Mouse (Mus musculus) gastrocnemius, postnatal 10 days (tissue): Measurements from ENCODE around the gene Nin. TPM values are rescaled to one million over a fixed set of nuclear protein-coding genes. Genes with fewer than 3 reads are reported as not detected.

Experiments
- DNase-seq: peaks from one replicate; pipeline ENCODE4 v3.0.0; 2021; ENCODE audit warnings: mixed read lengths
- total RNA-seq, 2 experiments: library from RNA; stranded (reverse); gene quantifications; 2 replicates each; pipeline ENCODE4 v1.2.3; 2021

Nin gene
- total RNA-seq, 2 experiments from 2014 or later = 30.3 to 33.4 TPM

GRCm38 (mm10) chr12:70082935-70083532 is 30.5 kb downstream of the Nin start:
- DNase-seq = no peak

- DNase-seq = no peak
Measured at GRCm38 (mm10) chr12:70082485-70082884, 31.0 kb downstream of the Nin start.

GRCm38 (mm10) chr12:70078471-70079025 is 35.0 kb downstream of the Nin start:
- no peak for DNase-seq

GRCm38 (mm10) chr12:70076493-70076892 is 37.0 kb downstream of the Nin start:
- no peak for DNase-seq

GRCm38 (mm10) chr12:70075001-70075400 is 38.5 kb downstream of the Nin start:
- no peak for DNase-seq

GRCm38 (mm10) chr12:70070888-70071287 is 42.6 kb downstream of the Nin start:
- DNase-seq = no peak

GRCm38 (mm10) chr12:70070306-70070705 is 43.2 kb downstream of the Nin start:
- no peak for DNase-seq

- DNase-seq = no peak
Measured at GRCm38 (mm10) chr12:70068647-70069257, 44.8 kb downstream of the Nin start.

- no peak for DNase-seq
Measured at GRCm38 (mm10) chr12:70067849-70068248, 45.7 kb downstream of the Nin start.

GRCm38 (mm10) chr12:70062114-70062513 is 51.4 kb downstream of the Nin start:
- peak; percentile 56 for DNase-seq

GRCm38 (mm10) chr12:70058956-70059851 is 54.3 kb downstream of the Nin start:
- DNase-seq = no peak

- no peak for DNase-seq
Measured at GRCm38 (mm10) chr12:70050699-70051098, 62.8 kb downstream of the Nin start.

- no peak for DNase-seq
Measured at GRCm38 (mm10) chr12:70048741-70049140, 64.8 kb downstream of the Nin start.

GRCm38 (mm10) chr12:70047281-70047680 is 66.2 kb downstream of the Nin start:
- no peak for DNase-seq

- DNase-seq = no peak
Measured at GRCm38 (mm10) chr12:70044353-70044752, 69.2 kb downstream of the Nin start.

- DNase-seq = no peak
Measured at GRCm38 (mm10) chr12:70043421-70043820, 70.1 kb downstream of the Nin start.

GRCm38 (mm10) chr12:70040981-70041380 is 72.5 kb downstream of the Nin start:
- DNase-seq = no peak

- DNase-seq = no peak
Measured at GRCm38 (mm10) chr12:70036722-70037305, 76.7 kb downstream of the Nin start.

- DNase-seq = no peak
Measured at GRCm38 (mm10) chr12:70026233-70026632, 87.3 kb downstream of the Nin start.

GRCm38 (mm10) chr12:70025431-70025830 is 88.1 kb downstream of the Nin start:
- no peak for DNase-seq

GRCm38 (mm10) chr12:70023580-70023979 is 89.9 kb downstream of the Nin start:
- no peak for DNase-seq

- no peak for DNase-seq
Measured at GRCm38 (mm10) chr12:70018153-70018552, 95.4 kb downstream of the Nin start.

GRCm38 (mm10) chr12:70015936-70016335 is 97.6 kb downstream of the Nin start:
- DNase-seq = no peak
